Mouse (Mus musculus): ENCODE measurements around the gene Slc39a11. TPM values are rescaled to one million over a fixed set of nuclear protein-coding genes. Genes with fewer than 3 reads are reported as not detected.
A peak's percentile ranks its signal among the peaks of the same experiment; 100 is the strongest.

Slc39a11 gene
- polyA plus RNA-seq, 1 experiment from 2014 or later: 25.3 TPM

- peaks cover 50% of the 10 kb centered on the region for H3K4me1 ChIP-seq (replicated peaks)
- H3K4me3 ChIP-seq: no peak overlapping the region
- H3K36me3 ChIP-seq: peaks cover 10% of the 10 kb centered on the region; the same call in 1 of the 2 replicates
- DNase-seq (ENCODE audit: low spot score): no peak
- H3K9me3 ChIP-seq: peaks cover 11% of the 10 kb centered on the region
- peak overlapping the region; percentile 91 for H3K27ac ChIP-seq
- 78% methylated on average over 5 of the region's 5 CpGs for WGBS
- H3K27me3 ChIP-seq (ENCODE audit: insufficient read depth, poor library complexity, severe bottlenecking): peaks cover 81% of the 10 kb centered on the region
Observed at GRCm38 (mm10) chr11:113438915-113439314, 211.0 kb downstream of the Slc39a11 start.

- Histone ChIP-seq H3K36me3 (peaks cover 10% of the 10 kb centered on the region; the same call in 1 of the 2 replicates), H3K4me1 (replicated peaks) (peaks cover 50% of the 10 kb centered on the region), H3K9me3 (peaks cover 12% of the 10 kb centered on the region), H3K4me3 (no peak overlapping the region), H3K27me3 (ENCODE audit: insufficient read depth, poor library complexity, severe bottlenecking) (peaks cover 78% of the 10 kb centered on the region), H3K27ac (no peak overlapping the region)
- 86% methylated on average over 9 of the region's 9 CpGs for WGBS
- DNase-seq (ENCODE audit: low spot score): no peak
Observed at GRCm38 (mm10) chr11:113437357-113437756, 212.5 kb downstream of the Slc39a11 start.

GRCm38 (mm10) chr11:113436299-113436698, 213.6 kb downstream of the Slc39a11 start:
- Histone ChIP-seq H3K4me1 (replicated peaks) (peaks cover 55% of the 10 kb centered on the region), H3K27me3 (ENCODE audit: insufficient read depth, poor library complexity, severe bottlenecking) (peaks cover 67% of the 10 kb centered on the region), H3K36me3 (peaks cover 15% of the 10 kb centered on the region), H3K4me3 (no peak overlapping the region), H3K9me3 (peaks cover 15% of the 10 kb centered on the region), H3K27ac (peak overlapping the region; percentile 46; the same call in 1 of the 2 replicates)
- no peak for DNase-seq (ENCODE audit: low spot score)
- WGBS: 91% methylated on average over 6 of the region's 6 CpGs

GRCm38 (mm10) chr11:113435696-113436095, 214.2 kb downstream of the Slc39a11 start:
- H3K36me3 ChIP-seq: peaks cover 9% of the 10 kb centered on the region; the same call in 1 of the 2 replicates
- H3K9me3 ChIP-seq: peaks cover 9% of the 10 kb centered on the region; the same call in 1 of the 2 replicates
- no peak overlapping the region for H3K4me3 ChIP-seq
- H3K27ac ChIP-seq: peak overlapping the region; percentile 46
- peaks cover 58% of the 10 kb centered on the region for H3K4me1 ChIP-seq (replicated peaks)
- WGBS: 37% methylated on average over 5 of the region's 5 CpGs
- peak; percentile 37 for DNase-seq (ENCODE audit: low spot score)
- peaks cover 61% of the 10 kb centered on the region for H3K27me3 ChIP-seq (ENCODE audit: insufficient read depth, poor library complexity, severe bottlenecking)

- DNase-seq (ENCODE audit: low spot score): peak; percentile 43
- peaks cover 33% of the 10 kb centered on the region for H3K27me3 ChIP-seq (ENCODE audit: insufficient read depth, poor library complexity, severe bottlenecking)
Observed at GRCm38 (mm10) chr11:113431161-113431560, 218.7 kb downstream of the Slc39a11 start.

GRCm38 (mm10) chr11:113425882-113426281, 224.0 kb downstream of the Slc39a11 start:
- peak overlapping the region; percentile 9; the same call in 1 of the 2 replicates for H3K27ac ChIP-seq
- WGBS: 78% methylated on average over 9 of the region's 9 CpGs
- DNase-seq (ENCODE audit: low spot score): no peak
- H3K27me3 ChIP-seq (ENCODE audit: insufficient read depth, poor library complexity, severe bottlenecking): peaks cover 5% of the 10 kb centered on the region; the same call in 1 of the 2 replicates
- no peak overlapping the region for H3K4me3 ChIP-seq
- H3K9me3 ChIP-seq: no peaks in the 10 kb centered on the region
- peaks cover 37% of the 10 kb centered on the region for H3K4me1 ChIP-seq (replicated peaks)
- H3K36me3 ChIP-seq: no peaks in the 10 kb centered on the region

More at GRCm38 (mm10) chr11:113431161-113431560, 218.7 kb downstream of the Slc39a11 start:
- Histone ChIP-seq H3K4me1 (replicated peaks) (peaks cover 33% of the 10 kb centered on the region), H3K9me3 (peaks cover 9% of the 10 kb centered on the region; the same call in 1 of the 2 replicates), H3K27ac (peak overlapping the region; percentile 76), H3K36me3 (peaks cover 9% of the 10 kb centered on the region; the same call in 1 of the 2 replicates), H3K4me3 (no peak overlapping the region)
- 71% methylated on average over 7 of the region's 7 CpGs for WGBS

GRCm38 (mm10) chr11:113425454-113425853, 224.4 kb downstream of the Slc39a11 start:
- no peak for DNase-seq (ENCODE audit: low spot score)

GRCm38 (mm10) chr11:113424765-113425164, 225.1 kb downstream of the Slc39a11 start:
- Histone ChIP-seq H3K27ac (no peak overlapping the region), H3K4me1 (replicated peaks) (peaks cover 36% of the 10 kb centered on the region), H3K36me3 (no peaks in the 10 kb centered on the region), H3K27me3 (ENCODE audit: insufficient read depth, poor library complexity, severe bottlenecking) (peaks cover 5% of the 10 kb centered on the region; the same call in 1 of the 2 replicates), H3K4me3 (no peak overlapping the region), H3K9me3 (no peaks in the 10 kb centered on the region)
- WGBS: 63% methylated on average over 4 of the region's 4 CpGs
- DNase-seq (ENCODE audit: low spot score): no peak

More at GRCm38 (mm10) chr11:113425454-113425853, 224.4 kb downstream of the Slc39a11 start:
- WGBS: 87% methylated on average over 3 of the region's 3 CpGs
- H3K4me1 ChIP-seq (replicated peaks): peaks cover 37% of the 10 kb centered on the region
- no peak overlapping the region for H3K4me3 ChIP-seq
- H3K36me3 ChIP-seq: no peaks in the 10 kb centered on the region
- H3K9me3 ChIP-seq: no peaks in the 10 kb centered on the region
- H3K27ac ChIP-seq: no peak overlapping the region
- peaks cover 5% of the 10 kb centered on the region; the same call in 1 of the 2 replicates for H3K27me3 ChIP-seq (ENCODE audit: insufficient read depth, poor library complexity, severe bottlenecking)

- H3K4me3 ChIP-seq: no peak overlapping the region
- no peaks in the 10 kb centered on the region; the same call in 1 of the 2 replicates for H3K27me3 ChIP-seq (ENCODE audit: insufficient read depth, poor library complexity, severe bottlenecking)
- H3K4me1 ChIP-seq (replicated peaks): peaks cover 29% of the 10 kb centered on the region
- WGBS: 95% methylated on average over 7 of the region's 7 CpGs
- no peak for DNase-seq (ENCODE audit: low spot score)
- no peaks in the 10 kb centered on the region for H3K9me3 ChIP-seq
- no peak overlapping the region for H3K27ac ChIP-seq
- no peaks in the 10 kb centered on the region for H3K36me3 ChIP-seq
Observed at GRCm38 (mm10) chr11:113422598-113422997, 227.3 kb downstream of the Slc39a11 start.

- DNase-seq (ENCODE audit: low spot score): no peak
- Histone ChIP-seq H3K27ac (no peak overlapping the region), H3K36me3 (no peaks in the 10 kb centered on the region), H3K9me3 (no peaks in the 10 kb centered on the region), H3K27me3 (ENCODE audit: insufficient read depth, poor library complexity, severe bottlenecking) (no peaks in the 10 kb centered on the region), H3K4me1 (replicated peaks) (peaks cover 24% of the 10 kb centered on the region), H3K4me3 (no peak overlapping the region)
- 91% methylated on average over 15 of the region's 15 CpGs for WGBS
Observed at GRCm38 (mm10) chr11:113418921-113419655, 230.8 kb downstream of the Slc39a11 start.

GRCm38 (mm10) chr11:113417948-113418347, 231.9 kb downstream of the Slc39a11 start:
- Histone ChIP-seq H3K4me3 (no peak overlapping the region), H3K4me1 (replicated peaks) (peaks cover 13% of the 10 kb centered on the region; the same call in 1 of the 2 replicates), H3K27me3 (ENCODE audit: insufficient read depth, poor library complexity, severe bottlenecking) (no peaks in the 10 kb centered on the region), H3K27ac (no peak overlapping the region), H3K36me3 (no peaks in the 10 kb centered on the region), H3K9me3 (no peaks in the 10 kb centered on the region)
- WGBS: 86% methylated on average over 4 of the region's 4 CpGs
- no peak for DNase-seq (ENCODE audit: low spot score)

- 89% methylated on average over 4 of the region's 4 CpGs for WGBS
- H3K9me3 ChIP-seq: no peaks in the 10 kb centered on the region
- DNase-seq (ENCODE audit: low spot score): no peak
- no peaks in the 10 kb centered on the region for H3K27me3 ChIP-seq (ENCODE audit: insufficient read depth, poor library complexity, severe bottlenecking)
- H3K27ac ChIP-seq: no peak overlapping the region
- 0 out of 2 replicates have a peak, but pooled peaks cover 2% of the 10 kb centered on the region for H3K4me1 ChIP-seq (replicated peaks)
- no peak overlapping the region for H3K4me3 ChIP-seq
- H3K36me3 ChIP-seq: no peaks in the 10 kb centered on the region
Observed at GRCm38 (mm10) chr11:113412545-113412944, 237.3 kb downstream of the Slc39a11 start.

- Histone ChIP-seq H3K36me3 (no peaks in the 10 kb centered on the region), H3K27me3 (ENCODE audit: insufficient read depth, poor library complexity, severe bottlenecking) (no peaks in the 10 kb centered on the region), H3K27ac (peak overlapping the region; percentile 31; the same call in 1 of the 2 replicates), H3K9me3 (no peaks in the 10 kb centered on the region), H3K4me3 (no peak overlapping the region), H3K4me1 (replicated peaks) (no peaks in the 10 kb centered on the region)
- WGBS: 80% methylated on average over 10 of the region's 10 CpGs
- no peak for DNase-seq (ENCODE audit: low spot score)
Observed at GRCm38 (mm10) chr11:113411798-113412197, 238.1 kb downstream of the Slc39a11 start.

Measured in hindbrain, embryonic 10.5 days (tissue).